Mouse (Mus musculus): ENCODE results near the gene Suco. TPM values are rescaled to one million over a fixed set of nuclear protein-coding genes. Genes with fewer than 3 reads are reported as not detected.

The Suco gene
- polyA plus RNA-seq, 3 experiments from 2014 or later, result 29.4 to 39.1 (median 38.9) TPM

GRCm38 (mm10) chr1:161894126-161894525 lies 17.6 kb upstream of the Suco start:
- ATAC-seq, result peak; percentile 88

- ATAC-seq, result no peak
Observed at GRCm38 (mm10) chr1:161888823-161889222, 12.3 kb upstream of the Suco start.

- ATAC-seq, result no peak
Observed at GRCm38 (mm10) chr1:161887679-161888260, 11.3 kb upstream of the Suco start.

GRCm38 (mm10) chr1:161885762-161886161 lies 9.3 kb upstream of the Suco start:
- no peak for ATAC-seq

- ATAC-seq, result no peak
Observed at GRCm38 (mm10) chr1:161877580-161878142, 1.2 kb upstream of the Suco start.

- peak; percentile 22 for ATAC-seq
Observed at GRCm38 (mm10) chr1:161875706-161876552, 553 bp downstream of the Suco start.

- ATAC-seq, result no peak
Observed at GRCm38 (mm10) chr1:161869422-161869821, 7.1 kb downstream of the Suco start.

- no peak for ATAC-seq
Observed at GRCm38 (mm10) chr1:161868413-161868812, 8.1 kb downstream of the Suco start.

GRCm38 (mm10) chr1:161863742-161864141 lies 12.7 kb downstream of the Suco start:
- no peak for ATAC-seq

- ATAC-seq, result no peak
Observed at GRCm38 (mm10) chr1:161859248-161859647, 17.2 kb downstream of the Suco start.

- ATAC-seq, result no peak
Observed at GRCm38 (mm10) chr1:161826677-161827076, 49.8 kb downstream of the Suco start.

- peak; percentile 64 for ATAC-seq
Observed at GRCm38 (mm10) chr1:161809428-161809827, 67.1 kb downstream of the Suco start.

- ATAC-seq, result peak; percentile 12
Observed at GRCm38 (mm10) chr1:161808980-161809379, 67.5 kb downstream of the Suco start.

- peak; percentile 76 for ATAC-seq
Observed at GRCm38 (mm10) chr1:161804541-161804971, 71.9 kb downstream of the Suco start.

- ATAC-seq, result no peak
Observed at GRCm38 (mm10) chr1:161801321-161801720, 75.2 kb downstream of the Suco start.

GRCm38 (mm10) chr1:161800256-161800655 lies 76.2 kb downstream of the Suco start:
- ATAC-seq, result no peak

- no peak for ATAC-seq
Observed at GRCm38 (mm10) chr1:161799791-161800190, 76.7 kb downstream of the Suco start.

GRCm38 (mm10) chr1:161798866-161799265 lies 77.6 kb downstream of the Suco start:
- ATAC-seq, result no peak

GRCm38 (mm10) chr1:161794447-161795211 lies 81.9 kb downstream of the Suco start:
- peak; percentile 64 for ATAC-seq

- no peak for ATAC-seq
Observed at GRCm38 (mm10) chr1:161793321-161793720, 83.2 kb downstream of the Suco start.

GRCm38 (mm10) chr1:161792687-161792969 lies 83.9 kb downstream of the Suco start:
- no peak for ATAC-seq

- ATAC-seq, result no peak
Observed at GRCm38 (mm10) chr1:161791854-161792686, 84.4 kb downstream of the Suco start.

All from inflammation-experienced regulatory T-cells, adult 6 months (primary cell).